Mouse (Mus musculus) 3T3-L1 (cell line): ENCODE measurements around the gene Zic3.

Experiments
- DNase-seq: peaks from one replicate; pipeline ENCODE4 v3.0.0-alpha.2; 2015; ENCODE audit warnings: low read depth, low spot score

Gene Zic3

DNA sequence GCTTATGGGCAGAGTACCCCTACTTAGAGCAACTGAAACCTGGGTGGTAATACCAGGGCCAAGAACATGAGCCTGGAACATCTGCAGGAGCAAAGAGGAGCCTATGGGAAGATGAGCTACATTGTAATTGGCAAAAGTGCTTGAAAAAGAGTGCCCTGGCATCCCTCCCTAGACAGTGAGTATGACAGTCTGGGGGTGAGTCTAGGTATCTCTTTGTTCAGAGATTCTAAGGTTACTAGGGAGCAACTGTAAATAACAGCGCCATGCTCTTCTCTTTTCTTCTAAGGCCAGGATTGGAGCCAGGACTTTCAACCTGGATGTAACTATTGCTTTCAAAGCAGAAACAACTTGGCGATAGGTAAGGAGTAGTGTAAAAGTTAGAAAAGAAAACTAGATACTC lies at the start of gene Zic3:
Zic3 (plus strand) TSS at position 301 of the 400 bp plus-strand sequence.
- no peak for DNase-seq

DNA sequence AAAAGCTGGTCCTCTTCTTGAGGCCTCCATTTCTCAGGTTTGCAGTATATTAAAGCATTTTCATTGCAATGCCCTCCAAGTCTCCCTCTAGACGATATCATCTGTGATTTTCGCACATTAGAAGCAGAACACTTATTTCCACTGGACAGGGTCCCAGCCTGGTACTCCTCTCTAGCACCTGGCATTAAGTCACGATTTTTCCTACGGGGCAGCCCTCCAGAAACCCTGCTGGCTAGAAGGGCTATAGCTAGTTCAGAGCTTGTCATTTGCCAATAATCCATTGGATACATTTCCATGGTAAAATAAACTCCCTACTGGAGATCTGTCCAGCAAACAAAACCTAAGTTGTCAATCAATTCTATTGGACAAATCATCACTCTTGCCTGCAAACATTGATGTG lies 40.1 kb upstream of the Zic3 start:
- no peak for DNase-seq

DNA sequence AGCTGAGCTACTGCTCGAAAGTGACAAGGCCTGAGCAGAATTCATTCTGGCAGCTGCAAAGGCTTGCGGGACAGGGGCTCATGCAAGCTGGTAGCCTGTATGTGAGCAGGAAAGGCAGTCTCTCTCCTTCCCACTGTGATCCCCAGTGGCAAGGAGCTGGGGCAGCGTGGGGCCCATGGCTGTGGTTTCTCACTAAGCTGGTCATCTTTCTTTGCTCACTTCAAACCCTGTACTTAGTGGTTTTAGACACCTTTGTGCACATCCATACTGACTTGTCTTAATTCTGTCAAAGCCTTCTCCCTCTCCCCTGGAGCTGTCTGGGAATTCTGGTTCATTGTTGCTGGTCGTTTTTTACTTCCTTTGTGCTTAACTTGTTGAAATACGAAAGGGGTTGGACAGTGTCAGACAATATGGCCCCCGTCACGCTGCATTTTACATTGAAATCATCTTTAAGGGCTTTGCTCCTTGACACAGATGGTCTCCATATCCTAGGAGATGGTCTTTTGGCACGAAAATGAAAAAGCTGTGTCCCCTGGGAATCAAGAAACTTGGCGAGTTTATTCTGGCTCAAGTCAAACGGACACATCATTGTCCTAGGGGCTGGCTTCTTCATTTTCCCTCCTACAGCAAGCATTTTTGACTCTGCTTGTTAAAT lies 34.9 kb upstream of the Zic3 start:
- DNase-seq = no peak

GRCm38 (mm10) chrX:58013391-58013790 lies 9.1 kb upstream of the Zic3 start:
- DNase-seq = no peak

DNA sequence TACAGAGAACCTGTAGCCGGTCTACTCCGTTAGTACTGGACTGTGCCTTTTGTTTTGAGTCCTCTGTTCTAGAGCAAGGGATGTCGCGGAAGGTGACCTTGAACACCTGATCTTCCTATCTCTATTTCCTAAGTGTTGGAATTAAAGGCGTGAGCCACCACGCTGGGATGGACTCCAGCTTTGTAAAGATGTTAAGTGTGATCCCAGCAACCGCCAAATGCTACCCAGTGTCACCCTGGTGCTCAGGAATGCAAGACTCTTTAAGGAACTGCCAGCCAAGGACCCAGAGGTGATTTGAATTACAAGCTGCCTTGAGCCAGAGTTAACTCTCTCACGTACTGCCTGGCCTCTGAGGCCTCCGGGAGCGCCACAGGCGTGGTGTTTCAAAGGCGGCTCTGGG lies 8.4 kb upstream of the Zic3 start:
- DNase-seq = no peak

GRCm38 (mm10) chrX:58014761-58015160 lies 7.7 kb upstream of the Zic3 start:
- no peak for DNase-seq

DNA sequence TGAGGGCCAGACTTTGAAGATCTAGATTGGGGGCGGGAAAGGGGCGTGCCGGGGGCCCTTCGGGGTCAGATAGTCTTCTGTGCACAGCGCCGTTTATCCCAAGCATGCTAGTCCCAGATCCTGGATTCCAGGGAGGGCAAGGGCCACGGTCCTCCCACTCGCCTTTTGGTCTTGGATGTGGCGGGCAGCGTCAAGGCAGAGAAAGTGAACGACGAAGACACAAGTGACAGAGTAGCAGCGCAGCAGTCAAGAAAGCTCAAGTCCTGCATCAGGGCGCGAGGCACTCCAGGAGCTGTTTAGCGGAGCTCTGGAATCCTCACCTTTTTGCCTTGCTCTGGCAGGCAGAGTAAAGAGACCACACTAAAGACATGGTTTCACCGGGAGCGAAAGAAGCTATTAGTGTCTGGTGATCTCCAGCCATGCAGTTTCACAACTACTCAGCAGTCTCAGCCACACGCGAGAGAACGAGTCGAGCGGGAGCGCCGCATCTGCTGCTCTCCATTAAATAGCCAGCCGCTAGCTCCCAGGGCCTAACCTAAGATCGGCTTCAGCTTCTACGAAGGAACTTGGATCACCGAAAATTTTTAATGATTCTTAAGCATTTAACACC lies 7.1 kb upstream of the Zic3 start:
- no peak for DNase-seq

GRCm38 (mm10) chrX:58018720-58019119 lies 3.8 kb upstream of the Zic3 start:
- no peak for DNase-seq

DNA sequence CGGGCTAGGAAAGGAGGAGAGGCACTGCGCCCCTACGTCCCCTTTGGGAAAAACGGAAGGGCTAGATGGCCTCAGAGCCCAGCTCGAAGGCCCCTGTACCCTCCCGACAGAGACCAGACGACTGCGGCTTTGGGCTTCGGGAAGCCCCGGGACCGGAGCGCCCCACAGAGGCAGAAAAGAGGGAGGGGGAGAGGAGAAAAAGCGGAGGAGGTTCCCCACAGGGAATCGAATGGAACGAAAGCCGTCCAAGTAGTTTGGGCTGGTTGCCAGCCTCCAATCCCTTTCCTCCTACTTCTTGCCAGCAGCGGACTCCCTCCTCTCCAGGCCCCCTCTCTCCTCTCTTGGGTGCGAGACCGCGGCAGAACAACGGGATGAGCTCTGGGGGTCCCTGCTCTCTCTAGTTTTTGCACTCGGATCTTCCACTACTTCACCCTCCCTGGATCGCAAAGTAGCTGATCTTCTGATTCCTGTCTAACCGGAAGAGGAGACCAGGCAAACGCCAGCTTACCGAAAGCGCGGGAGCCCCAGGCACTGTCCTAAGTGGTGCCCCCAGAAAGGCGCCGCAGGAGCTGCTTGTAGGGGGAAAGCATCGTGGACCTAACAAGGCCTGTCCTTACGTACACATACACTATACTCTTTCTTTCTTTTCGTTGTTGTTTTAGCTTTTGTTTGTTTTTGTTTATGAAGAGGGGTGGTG lies 3.1 kb upstream of the Zic3 start:
- DNase-seq = no peak

- DNase-seq = no peak
Measured at GRCm38 (mm10) chrX:58027631-58028030, 5.1 kb downstream of the Zic3 start.

DNA sequence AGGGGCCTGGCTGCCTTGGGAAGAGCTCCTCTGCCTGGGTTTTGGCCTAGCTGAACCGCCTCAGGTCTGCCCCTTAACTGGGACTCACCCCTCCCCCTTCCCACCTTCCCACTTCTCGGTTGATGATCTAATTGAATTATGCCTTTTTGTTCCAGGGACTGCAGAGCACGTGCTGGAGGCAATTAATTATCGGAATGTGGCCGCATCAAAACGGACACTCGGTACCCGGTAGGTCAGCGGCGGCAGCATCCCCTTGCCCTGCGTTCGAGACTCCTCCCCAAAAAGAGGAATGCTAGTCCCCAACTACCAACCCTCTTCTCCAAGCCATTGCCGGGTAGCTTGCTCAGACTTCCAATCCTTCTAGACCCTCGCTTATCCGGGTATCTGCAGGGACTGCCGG lies 5.6 kb downstream of the Zic3 start:
- DNase-seq = no peak

GRCm38 (mm10) chrX:58028858-58029257 lies 6.4 kb downstream of the Zic3 start:
- DNase-seq = no peak

- no peak for DNase-seq
Measured at GRCm38 (mm10) chrX:58030100-58030834, 7.8 kb downstream of the Zic3 start.

DNA sequence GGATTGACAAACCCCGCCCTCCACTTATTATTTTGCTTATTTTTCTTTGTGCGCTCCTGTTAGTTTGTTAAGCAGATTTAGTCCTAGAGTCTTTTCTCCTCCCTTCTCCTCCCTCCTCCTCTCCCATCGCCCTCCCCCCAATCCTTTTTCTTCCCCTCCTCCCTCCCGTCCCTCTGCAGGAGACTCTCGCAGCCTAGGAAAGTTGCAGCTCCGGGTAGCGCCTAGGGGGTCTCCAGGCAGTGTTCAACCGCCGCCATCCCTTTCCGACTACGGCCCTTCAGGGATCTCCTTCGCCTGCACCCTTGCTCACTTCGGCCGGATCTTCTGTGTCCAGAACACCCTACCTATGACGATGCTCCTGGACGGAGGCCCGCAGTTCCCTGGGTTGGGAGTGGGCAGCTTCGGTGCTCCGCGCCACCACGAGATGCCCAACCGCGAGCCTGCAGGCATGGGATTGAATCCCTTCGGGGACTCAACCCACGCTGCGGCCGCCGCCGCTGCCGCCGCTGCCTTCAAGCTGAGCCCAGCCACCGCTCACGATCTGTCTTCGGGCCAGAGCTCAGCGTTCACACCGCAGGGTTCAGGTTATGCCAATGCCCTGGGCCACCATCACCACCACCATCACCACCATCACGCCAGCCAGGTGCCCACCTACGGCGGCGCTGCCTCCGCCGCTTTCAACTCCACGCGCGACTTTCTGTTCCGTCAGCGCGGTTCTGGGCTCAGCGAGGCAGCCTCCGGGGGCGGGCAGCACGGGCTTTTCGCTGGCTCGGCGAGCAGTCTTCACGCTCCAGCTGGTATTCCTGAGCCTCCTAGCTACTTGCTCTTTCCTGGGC lies 8.6 kb downstream of the Zic3 start:
- DNase-seq = no peak

DNA sequence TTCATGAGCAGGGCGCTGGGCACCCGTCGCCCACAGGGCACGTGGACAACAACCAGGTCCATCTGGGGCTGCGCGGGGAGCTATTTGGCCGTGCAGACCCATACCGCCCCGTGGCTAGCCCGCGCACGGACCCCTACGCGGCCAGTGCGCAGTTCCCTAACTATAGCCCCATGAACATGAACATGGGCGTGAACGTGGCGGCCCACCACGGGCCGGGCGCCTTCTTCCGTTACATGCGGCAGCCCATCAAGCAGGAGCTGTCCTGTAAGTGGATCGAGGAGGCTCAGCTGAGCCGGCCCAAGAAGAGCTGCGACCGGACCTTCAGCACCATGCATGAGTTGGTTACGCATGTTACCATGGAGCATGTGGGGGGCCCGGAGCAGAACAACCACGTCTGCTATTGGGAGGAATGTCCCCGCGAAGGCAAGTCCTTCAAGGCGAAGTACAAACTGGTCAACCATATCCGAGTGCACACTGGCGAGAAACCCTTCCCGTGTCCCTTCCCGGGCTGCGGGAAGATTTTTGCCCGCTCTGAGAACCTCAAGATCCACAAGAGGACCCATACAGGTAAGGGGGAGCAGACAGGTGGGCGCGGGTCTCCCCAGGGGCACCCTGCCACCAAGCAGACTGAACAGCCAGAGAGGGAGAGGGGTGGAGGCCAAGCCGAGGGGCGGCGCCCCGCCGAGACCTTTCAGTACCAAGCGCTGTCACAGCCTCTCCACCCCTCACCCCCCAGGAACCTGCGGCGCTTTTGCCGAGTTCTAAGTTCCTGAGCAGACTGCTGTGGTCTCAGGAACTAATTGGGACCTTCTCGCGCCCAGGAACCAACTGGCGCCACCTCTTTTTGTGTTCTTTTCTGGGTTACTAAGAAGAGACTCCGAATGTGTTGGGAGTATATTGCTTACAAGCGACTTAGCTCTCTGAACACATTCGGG lies 9.4 kb downstream of the Zic3 start:
- DNase-seq = no peak

- DNase-seq = no peak
Measured at GRCm38 (mm10) chrX:58032622-58033021, 10.1 kb downstream of the Zic3 start.

- DNase-seq = no peak
Measured at GRCm38 (mm10) chrX:58033521-58033920, 11.0 kb downstream of the Zic3 start.

DNA sequence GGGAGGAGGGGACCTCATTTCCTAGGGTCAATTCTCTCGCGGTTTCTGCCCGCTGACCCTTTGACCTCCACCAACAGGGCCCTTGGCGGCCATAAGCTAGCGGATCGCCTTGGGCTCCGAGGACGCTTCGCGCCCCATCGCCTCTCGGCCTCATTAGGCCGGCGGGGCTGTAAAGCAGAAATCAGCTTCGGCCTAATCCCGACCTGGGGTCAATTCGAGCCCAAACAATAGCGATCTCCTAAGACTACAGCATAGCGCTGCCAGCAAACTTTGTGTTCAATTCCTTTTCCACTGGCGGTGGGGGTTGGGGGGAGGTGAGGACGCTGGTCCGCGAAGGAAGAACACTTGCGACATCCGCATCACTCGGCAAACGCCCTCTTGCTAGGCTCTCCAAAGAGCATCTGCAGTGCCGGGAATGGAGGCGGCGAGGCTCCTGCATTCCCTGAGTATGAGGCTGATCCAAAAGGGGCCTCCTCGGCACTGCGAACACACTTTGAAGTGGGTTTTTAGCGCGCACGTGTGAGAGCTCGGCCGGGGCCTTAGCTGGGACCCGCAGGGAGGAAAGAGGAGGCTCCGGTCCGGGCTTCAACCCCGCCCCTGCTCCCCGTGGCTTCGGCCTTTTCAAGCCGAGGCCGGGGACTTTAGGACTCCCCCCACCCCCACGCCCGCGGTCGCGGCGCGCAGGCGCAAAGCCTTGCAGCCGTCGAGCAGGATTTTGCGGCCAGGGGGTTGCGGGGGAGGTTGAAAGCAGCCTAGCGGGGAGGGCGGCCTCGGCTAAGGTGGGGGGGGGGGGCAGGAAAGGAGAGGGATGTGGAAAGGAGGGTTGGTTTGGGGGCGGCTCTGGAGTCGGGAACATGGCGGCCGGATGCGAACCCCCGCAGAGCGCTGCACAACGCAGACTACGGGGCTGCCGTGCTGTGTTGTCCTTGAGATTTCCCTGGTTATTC lies 15.8 kb downstream of the Zic3 start:
- DNase-seq = no peak

- no peak for DNase-seq
Measured at GRCm38 (mm10) chrX:58039703-58040102, 17.2 kb downstream of the Zic3 start.
